Mouse (Mus musculus) inflammation-experienced regulatory T-cells (primary cell): Measurements from ENCODE around the gene Phkg2. TPM values are rescaled to one million over a fixed set of nuclear protein-coding genes. Genes with fewer than 3 reads are reported as not detected.

Experiments
- polyA plus RNA-seq, 2 experiments: library from polyadenylated mRNA; unstranded; fragments of 100-300 nt; shearing (Covaris generic); gene quantifications; one replicate each; pipeline ENCODE4 v1.2.1; 2017

Phkg2 gene
- polyA plus RNA-seq, result 100 to 1,000 TPM; 108 to 132 TPM

DNA sequence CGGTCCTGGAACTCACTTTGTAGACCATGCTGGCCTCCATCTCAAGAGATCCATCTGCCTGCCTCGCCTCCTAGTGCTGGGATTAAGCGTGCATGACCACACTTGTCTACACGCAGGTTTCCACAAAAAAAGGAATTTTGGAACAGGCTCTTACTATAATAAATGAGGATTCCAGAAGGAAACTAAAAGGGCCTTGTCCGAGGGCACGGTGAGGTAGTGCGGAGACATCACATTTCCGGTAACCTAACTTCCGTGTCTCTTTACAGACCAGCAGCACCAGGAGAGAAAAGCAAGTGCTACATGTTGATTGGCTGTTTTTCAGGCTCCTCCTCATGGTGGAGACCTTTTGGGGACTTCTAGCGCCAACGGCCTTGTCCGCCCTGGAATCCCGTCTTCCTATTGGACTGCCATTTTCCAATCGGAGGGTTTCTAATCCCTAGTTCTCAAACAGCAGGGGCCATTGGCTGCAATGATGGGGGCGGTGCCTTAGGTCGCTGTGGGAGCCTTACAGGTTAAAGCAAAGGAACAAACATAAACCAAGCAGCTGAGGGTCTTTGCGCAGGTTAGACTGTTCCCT, at the start of gene Phkg2:
TSS of gene Phkg2 (plus strand) at position 446 of the 577 bp plus-strand sequence.

DNA sequence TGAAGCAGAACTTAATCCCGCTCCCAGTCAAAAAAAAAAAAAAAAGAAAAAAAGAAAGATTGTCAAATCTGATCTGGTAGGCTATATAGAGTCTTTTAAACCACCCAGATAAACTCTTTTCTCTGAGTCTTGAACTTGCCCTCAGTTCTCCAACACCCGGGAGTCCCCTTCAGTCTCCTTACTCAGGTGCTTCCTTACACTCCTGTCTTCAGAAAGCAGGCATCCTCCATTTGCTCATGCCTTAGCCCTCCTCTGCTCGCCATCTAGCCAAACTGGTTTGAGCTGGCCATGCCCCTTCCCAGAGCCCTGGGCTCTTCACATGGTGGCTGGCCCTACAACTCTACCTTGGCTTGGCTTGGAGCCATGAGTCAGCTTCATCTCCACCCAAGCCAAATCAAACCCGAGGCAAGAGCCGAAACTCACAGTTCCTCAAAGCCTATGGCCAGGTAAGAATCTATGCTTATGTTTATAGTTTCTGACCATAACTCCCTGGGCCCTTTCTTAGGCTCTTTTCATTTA, 11.7 kb upstream of the Phkg2 start, which contains the start of gene Tmem265:
TSS of gene Tmem265 (plus strand) at position 51 of the 519 bp plus-strand sequence.

DNA sequence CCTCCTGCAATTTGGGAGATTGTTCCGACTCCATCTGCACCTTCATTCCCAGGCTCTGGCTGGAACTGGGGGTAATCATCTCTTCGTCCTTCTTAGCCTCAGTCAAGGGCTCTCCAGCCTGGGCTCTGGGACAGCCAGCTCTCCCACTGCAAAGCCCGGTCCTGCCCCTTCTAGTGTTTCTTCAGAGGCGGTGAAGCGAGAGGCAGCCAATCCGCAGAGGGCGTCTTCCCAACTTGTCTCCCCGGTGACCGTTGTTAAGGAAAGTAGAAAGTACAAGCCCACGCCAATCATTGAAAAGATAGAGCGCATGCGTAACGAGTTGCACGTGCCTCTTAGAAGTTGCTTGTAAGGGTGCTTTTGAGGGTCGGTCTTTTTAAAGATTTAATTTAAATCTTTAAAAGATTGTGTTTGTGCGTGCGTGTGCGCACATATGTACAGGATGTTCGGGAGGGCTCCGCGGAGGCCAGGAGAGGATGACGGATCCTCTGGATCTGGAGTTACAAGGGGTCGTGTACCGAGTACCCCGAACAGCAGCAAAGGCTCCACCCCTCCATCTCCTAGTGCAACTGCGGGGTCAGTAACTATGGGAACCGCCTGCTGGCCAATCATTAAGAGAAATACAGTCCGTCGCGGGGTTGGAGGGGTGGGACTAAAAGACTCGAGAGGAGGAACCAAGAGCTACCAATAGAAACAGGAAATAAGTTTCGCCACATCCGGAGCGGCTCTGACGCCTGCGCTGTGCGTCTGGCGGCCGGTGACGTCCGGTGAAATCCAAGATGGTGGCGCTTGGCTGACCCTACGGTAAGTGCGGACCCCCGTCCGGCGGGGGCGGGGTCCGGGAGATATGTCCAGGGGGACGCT, 15.1 kb downstream of the Phkg2 start, which contains the start of the genes Ccdc189 and Rnf40:
TSS of gene Ccdc189 (minus strand) at position 585 of the 861 bp plus-strand sequence.
TSS of gene Rnf40 (plus strand) at position 757 of the 861 bp plus-strand sequence.

DNA sequence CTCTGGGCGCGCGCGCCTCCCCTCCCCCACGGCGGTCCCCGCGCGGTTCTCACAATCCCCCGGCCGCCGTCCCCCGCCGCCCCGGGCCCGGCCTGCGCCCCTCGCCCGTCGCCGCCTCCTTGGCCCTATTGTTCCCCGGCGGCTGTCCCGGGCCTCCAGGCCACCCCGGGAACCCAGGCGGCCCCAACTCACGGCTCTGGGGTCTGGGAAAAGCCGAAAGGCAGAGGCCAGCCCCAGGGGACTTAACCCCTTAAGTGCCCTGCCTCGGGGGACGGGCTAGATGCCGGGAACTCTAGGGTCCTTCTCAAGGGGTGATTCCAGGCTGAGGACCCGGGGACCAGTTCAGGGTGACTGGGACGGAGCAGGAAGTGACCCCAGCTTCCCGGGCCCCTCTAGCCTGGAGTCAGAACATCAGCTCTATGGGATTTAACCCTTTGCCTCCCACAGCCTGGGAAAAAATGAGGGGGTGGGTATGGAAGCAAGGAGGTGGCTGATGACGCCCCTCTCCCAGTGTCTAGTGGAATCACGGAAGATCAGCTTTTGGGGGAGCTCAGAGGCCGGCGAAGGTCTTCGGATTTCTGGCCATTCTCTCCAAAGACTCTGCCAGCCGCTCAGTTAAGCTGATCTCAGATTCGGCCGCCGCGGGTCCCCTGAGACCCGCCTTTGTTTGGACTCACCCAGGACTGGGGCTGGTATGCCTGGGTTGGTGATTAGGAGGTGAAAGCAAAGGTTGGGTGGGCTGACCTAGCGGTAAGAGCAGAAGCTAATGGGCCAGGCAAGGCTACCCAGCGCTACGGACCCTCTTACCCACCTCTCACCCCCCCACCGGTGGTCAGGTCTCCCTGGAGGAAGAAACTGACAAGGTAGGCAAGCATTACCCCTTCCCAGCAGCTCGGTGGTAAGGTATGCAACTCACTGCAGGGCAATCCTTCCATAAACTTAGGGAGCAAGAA, 42.0 kb downstream of the Phkg2 start, which contains the start of gene Zfp629:
TSS of gene Zfp629 (minus strand) at position 907 of the 953 bp plus-strand sequence.

Other genes with a start within 250 kb of the Phkg2 start
- under 1 TPM in 1 of 2 experiments, not detected in 1; 0.55 TPM for gene Zfp768, start 227.8 kb upstream of the Phkg2 start, polyA plus RNA-seq
- 10 to 100 TPM; 15.1 to 22.7 TPM for gene Zfp747, start 197.3 kb upstream of the Phkg2 start, polyA plus RNA-seq
- gene 9130019O22Rik, start 186.2 kb upstream of the Phkg2 start, polyA plus RNA-seq, result 10 to 100 TPM in 1 of 2 experiments, 1 to 10 TPM in 1; 7.4 to 15.1 TPM
- gene E430018J23Rik, start 179.7 kb upstream of the Phkg2 start, polyA plus RNA-seq, result 1 to 10 TPM; 6.3 to 6.7 TPM
- gene Zfp764, start 166.5 kb upstream of the Phkg2 start, polyA plus RNA-seq, result 10 to 100 TPM; 13.3 to 15.4 TPM
- 10 to 100 TPM; 43.5 to 48.6 TPM for gene Zfp688, start 151.3 kb upstream of the Phkg2 start, polyA plus RNA-seq
- gene Zfp689, start 124.2 kb upstream of the Phkg2 start, polyA plus RNA-seq, result 10 to 100 TPM in 1 of 2 experiments, 1 to 10 TPM in 1; 5.1 to 13.4 TPM
- 100 to 1,000 TPM; 126 to 153 TPM for gene Prr14, start 113.7 kb upstream of the Phkg2 start, polyA plus RNA-seq
- gene Fbrs, start 94.1 kb upstream of the Phkg2 start, polyA plus RNA-seq, result 10 to 100 TPM; 16.7 to 18.1 TPM
- 10 to 100 TPM; 53.0 to 56.2 TPM for gene Srcap, start 61.4 kb upstream of the Phkg2 start, polyA plus RNA-seq
- 1 to 10 TPM; 6.6 to 9.7 TPM for gene Gm42715, start 53.8 kb upstream of the Phkg2 start, polyA plus RNA-seq
- 10 to 100 TPM; 11.5 to 15.8 TPM for gene Tmem265, start 11.9 kb upstream of the Phkg2 start, polyA plus RNA-seq
- gene Ccdc189, start 15.3 kb downstream of the Phkg2 start, polyA plus RNA-seq, result 1 to 10 TPM in 1 of 2 experiments, under 1 TPM in 1; 0.82 to 1.1 TPM
- 100 to 1,000 TPM; 107 to 163 TPM for gene Rnf40, start 15.4 kb downstream of the Phkg2 start, polyA plus RNA-seq
- under 1 TPM in 1 of 2 experiments, not detected in 1; 0.24 TPM for gene Zfp629, start 42.5 kb downstream of the Phkg2 start, polyA plus RNA-seq
- gene Bcl7c, start 135.6 kb downstream of the Phkg2 start, polyA plus RNA-seq, result 10 to 100 TPM; 79.5 to 92.8 TPM
- gene Ctf1, start 139.4 kb downstream of the Phkg2 start, polyA plus RNA-seq, result under 1 TPM in 1 of 2 experiments, not detected in 1; 0.19 TPM
- under 1 TPM in 1 of 2 experiments, not detected in 1; 0.21 TPM for gene Ctf2, start 158.8 kb downstream of the Phkg2 start, polyA plus RNA-seq
- gene Fbxl19, start 171.2 kb downstream of the Phkg2 start, polyA plus RNA-seq, result 1 to 10 TPM in 1 of 2 experiments, under 1 TPM in 1; 0.80 to 1.0 TPM
- gene Orai3, start 196.5 kb downstream of the Phkg2 start, polyA plus RNA-seq, result 10 to 100 TPM; 20.0 to 30.8 TPM
- gene Setd1a, start 203.3 kb downstream of the Phkg2 start, polyA plus RNA-seq, result 1 to 10 TPM; 3.8 to 6.5 TPM
- gene Gm49388, start 212.3 kb downstream of the Phkg2 start, polyA plus RNA-seq, result not detected
- 1 to 10 TPM; 1.6 to 6.7 TPM for gene Hsd3b7, start 227.3 kb downstream of the Phkg2 start, polyA plus RNA-seq